Mouse (Mus musculus): ENCODE measurements around the gene Slc25a26.

GRCm38 (mm10) chr6:94509220-94509619, 9.1 kb downstream of the Slc25a26 start:
- no peak for TF ChIP-seq CTCF (conservative IDR thresholded peaks at IDR 0.05; ENCODE audit: low read length)
- no peak for TF ChIP-seq NANOG (IDR thresholded peaks at IDR 0.05; ENCODE audit: borderline replicate concordance, low read length)
